Mouse (Mus musculus) stomach, postnatal 0 days (tissue): Measurements from ENCODE around the gene 6030458C11Rik.

Experiments used
- CTCF ChIP-seq: IDR thresholded peaks from 2 replicates; pipeline ENCODE4 v1.5.1; 2016; ENCODE audit warnings: antibody characterized with exemption, low read depth, mild to moderate bottlenecking, moderate library complexity
- EP300 ChIP-seq: optimal IDR thresholded peaks from 2 replicates; pipeline ENCODE3; 2016; ENCODE audit warnings: antibody characterized with exemption

GRCm38 (mm10) chr15:12848196-12848975 is 23.9 kb upstream of the 6030458C11Rik start:
- TF ChIP-seq CTCF, result no peak
- TF ChIP-seq EP300, result no peak
